Comparison of ENCODE assay signal across 19 mouse cellular contexts in the genomic region with DNA sequence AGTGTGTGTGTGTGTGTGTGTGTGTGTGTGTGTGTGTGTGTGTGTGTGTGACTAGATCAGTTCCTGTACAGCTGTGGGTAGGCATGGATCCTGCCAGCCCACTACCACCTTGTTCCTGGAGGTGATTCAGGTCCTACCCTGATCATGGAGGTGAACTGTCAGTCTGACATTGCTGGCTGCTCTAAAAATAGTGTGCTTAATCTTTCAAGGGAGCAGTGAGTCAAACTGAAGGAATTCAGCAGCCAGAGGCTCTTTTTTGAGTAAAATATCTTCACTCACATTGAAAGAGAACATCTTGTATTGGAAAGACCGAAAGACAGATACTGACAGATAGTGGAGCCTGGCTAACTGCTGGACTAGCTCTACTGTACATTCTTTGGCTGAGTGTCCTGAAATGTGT. TPM values are rescaled to one million over a fixed set of nuclear protein-coding genes. Genes with fewer than 3 reads are reported as not detected.
DNase-seq lines count a peak whose midpoint lies in the region; ATAC-seq and TF ChIP-seq lines count a peak whose summit lies in the region.
"Had no signal": no experiment of that assay in that cellular context is flagged by ENCODE, and none has a peak within 500 bp of the region (broad histone marks: within the 10 kb centered on the region; RNA-seq: fewer than 3 reads in every experiment).

No protein-coding gene starts in this region.

- WGBS in heart, embryonic 12.5 days: 20% methylated on average over 1 of the region's 1 CpGs
- WGBS in limb, embryonic 14.5 days: 88% methylated on average over 1 of the region's 1 CpGs

- DNase-seq in lung, postnatal 25 days (ENCODE audit: low spot score): peak; percentile 15
- DNase-seq in lung, postnatal 10 days: no peak
- peak; percentile 45 for DNase-seq in brain, adult 2 months (ENCODE audit: low read depth, low spot score)
- DNase-seq in limb, embryonic 14.5 days (ENCODE audit: low spot score): no peak
- DNase-seq in gastrocnemius, adult 8-10 months (ENCODE audit: low spot score in 2 of 2): no peak
- DNase-seq in spleen, postnatal 10 days (ENCODE audit: low spot score in 2 of 2): no peak
- DNase-seq: cerebellum, adult 8-10 months; gastrocnemius, adult 2 months; kidney, adult 9 months; left cerebral cortex, postnatal 4 days; right cerebral cortex, postnatal 14 days; thymus, adult 2 months had no signal

- TF ChIP-seq POLR2A in limb, embryonic 14.5 days (IDR thresholded peaks at IDR 0.05; ENCODE audit: borderline replicate concordance, extremely low read depth, insufficient read depth, insufficient read length): no peak

- H3K36me3 ChIP-seq in heart, embryonic 12.5 days: no peaks in the 10 kb centered on the region
- no peaks in the 10 kb centered on the region for H3K36me3 ChIP-seq in limb, embryonic 14.5 days (ENCODE audit: control insufficient read depth, insufficient read depth, low read length)
- H3K36me3 ChIP-seq: forebrain, embryonic 15.5 days; hindbrain, embryonic 10.5 days; midbrain, embryonic 13.5 days had no signal

- H3K27ac ChIP-seq in heart, embryonic 12.5 days (ENCODE audit: poor library complexity, severe bottlenecking): peak overlapping the region; percentile 67
- peak overlapping the region; percentile 61; the same call in 1 of the 2 replicates for H3K27ac ChIP-seq in limb, embryonic 14.5 days (replicated peaks; ENCODE audit: low read depth, low read length)
- H3K27ac ChIP-seq: forebrain, embryonic 15.5 days; gastrocnemius, adult 2 months; hindbrain, embryonic 10.5 days; liver, embryonic 14.5 days; macrophage; midbrain, embryonic 13.5 days had no signal

- peaks cover 56% of the 10 kb centered on the region for H3K4me1 ChIP-seq in heart, embryonic 12.5 days (replicated peaks)
- peaks cover 21% of the 10 kb centered on the region for H3K4me1 ChIP-seq in limb, embryonic 14.5 days (ENCODE audit: control insufficient read depth, insufficient read depth, low read length)
- H3K4me1 ChIP-seq: forebrain, embryonic 15.5 days; midbrain, embryonic 13.5 days had no signal

- H3K9me3 ChIP-seq in heart, embryonic 12.5 days (replicated peaks): no peaks in the 10 kb centered on the region
- H3K9me3 ChIP-seq in limb, embryonic 14.5 days (ENCODE audit: control insufficient read depth, low read length): no peaks in the 10 kb centered on the region
- H3K9me3 ChIP-seq: forebrain, embryonic 15.5 days; hindbrain, embryonic 10.5 days; midbrain, embryonic 13.5 days had no signal

- H3K9ac ChIP-seq in heart, embryonic 12.5 days: no peak overlapping the region
- H3K9ac ChIP-seq in limb, embryonic 14.5 days (ENCODE audit: low read depth, low read length, severe bottlenecking): no peak overlapping the region
- H3K9ac ChIP-seq: forebrain, embryonic 15.5 days; liver, embryonic 14.5 days; midbrain, embryonic 13.5 days had no signal

- H3K4me2 ChIP-seq in heart, embryonic 12.5 days: no peak overlapping the region
- H3K4me2 ChIP-seq in limb, embryonic 14.5 days (replicated peaks; ENCODE audit: low read depth, low read length, severe bottlenecking): no peak overlapping the region
- H3K4me2 ChIP-seq: forebrain, embryonic 15.5 days; midbrain, embryonic 13.5 days had no signal

- no peaks in the 10 kb centered on the region for H3K27me3 ChIP-seq in heart, embryonic 12.5 days (replicated peaks)
- no peaks in the 10 kb centered on the region for H3K27me3 ChIP-seq in limb, embryonic 14.5 days (ENCODE audit: control insufficient read depth, insufficient read depth, low read length)
- H3K27me3 ChIP-seq: forebrain, embryonic 15.5 days; midbrain, embryonic 13.5 days had no signal

- H3K4me3 ChIP-seq in heart, embryonic 12.5 days: no peak overlapping the region
- H3K4me3 ChIP-seq in limb, embryonic 14.5 days (replicated peaks; ENCODE audit: low read length): no peak overlapping the region
- H3K4me3 ChIP-seq: forebrain, embryonic 15.5 days; gastrocnemius, adult 2 months; hindbrain, embryonic 10.5 days; midbrain, embryonic 13.5 days had no signal

- ATAC-seq in heart, embryonic 12.5 days (ENCODE audit: insufficient number of reproducible peaks, low FRiP score): no peak
- ATAC-seq in limb, embryonic 14.5 days (ENCODE audit: low FRiP score, low read depth): no peak
- ATAC-seq: forebrain, embryonic 15.5 days; midbrain, embryonic 13.5 days had no signal

RNA-seq across cellular contexts. Expression of a gene that starts 37.4 kb away (rescaled TPM):
- 0.13 and 0.17 TPM in 2 replicates for polyA plus RNA-seq in heart, embryonic 12.5 days (2016; fragmentation: Nextera tagmentation; extraction: Ambion mirVana)
- polyA plus RNA-seq in limb, embryonic 14.5 days (2012; rRNA removed): 2.0 and 2.5 TPM in 2 replicates
- 1.4 and 1.8 TPM in 2 replicates for polyA plus RNA-seq in limb, embryonic 14.5 days (2014; fragmentation: Nextera tagmentation; extraction: Ambion mirVana)
- not detected for total RNA-seq in gastrocnemius, adult 8-10 months (2022)
- total RNA-seq: gastrocnemius, adult 2 months had no signal
- polyA plus RNA-seq: liver, embryonic 14.5 days; macrophage had no signal

RNA-seq across cellular contexts. Expression of a gene that starts 41.0 kb away (rescaled TPM):
- 26.0 and 26.8 TPM in 2 replicates for polyA plus RNA-seq in heart, embryonic 12.5 days (2016; fragmentation: Nextera tagmentation; extraction: Ambion mirVana)
- polyA plus RNA-seq in limb, embryonic 14.5 days (2012; rRNA removed): 33.4 and 38.6 TPM in 2 replicates
- polyA plus RNA-seq in limb, embryonic 14.5 days (2014; fragmentation: Nextera tagmentation; extraction: Ambion mirVana): 48.0 and 49.7 TPM in 2 replicates
- total RNA-seq in gastrocnemius, adult 8-10 months (2022): 10 to 100 TPM; 68.7 to 80.5 (median 79.1) TPM

RNA-seq across cellular contexts. Expression of a gene that starts 56.2 kb away (rescaled TPM):
- not detected in 2 replicates for polyA plus RNA-seq in heart, embryonic 12.5 days (2016; fragmentation: Nextera tagmentation; extraction: Ambion mirVana)
- 0.05 and 0.11 TPM in 2 replicates for polyA plus RNA-seq in limb, embryonic 14.5 days (2012; rRNA removed)
- polyA plus RNA-seq in limb, embryonic 14.5 days (2014; fragmentation: Nextera tagmentation; extraction: Ambion mirVana): 0.08 TPM in 1 of 2 replicates, not detected in the other
- total RNA-seq in gastrocnemius, adult 8-10 months (2022): not detected
- total RNA-seq: gastrocnemius, adult 2 months had no signal
- polyA plus RNA-seq: forebrain, embryonic 15.5 days; hindbrain, embryonic 10.5 days; midbrain, embryonic 13.5 days; neural tube, embryonic 11.5 days had no signal

Comparison
In these comparisons a context has a peak if more than half of its experiments do, and no peak if none do; other contexts are left out.
1. DNase-seq: peak in lung, postnatal 25 days (single experiment) and brain, adult 2 months (single experiment); none in lung, postnatal 10 days (single experiment), limb, embryonic 14.5 days (single experiment), gastrocnemius, adult 8-10 months (0 of 2) and spleen, postnatal 10 days (0 of 2).